Comparison of ENCODE assay signal across 10 mouse cellular contexts in the genomic region with DNA sequence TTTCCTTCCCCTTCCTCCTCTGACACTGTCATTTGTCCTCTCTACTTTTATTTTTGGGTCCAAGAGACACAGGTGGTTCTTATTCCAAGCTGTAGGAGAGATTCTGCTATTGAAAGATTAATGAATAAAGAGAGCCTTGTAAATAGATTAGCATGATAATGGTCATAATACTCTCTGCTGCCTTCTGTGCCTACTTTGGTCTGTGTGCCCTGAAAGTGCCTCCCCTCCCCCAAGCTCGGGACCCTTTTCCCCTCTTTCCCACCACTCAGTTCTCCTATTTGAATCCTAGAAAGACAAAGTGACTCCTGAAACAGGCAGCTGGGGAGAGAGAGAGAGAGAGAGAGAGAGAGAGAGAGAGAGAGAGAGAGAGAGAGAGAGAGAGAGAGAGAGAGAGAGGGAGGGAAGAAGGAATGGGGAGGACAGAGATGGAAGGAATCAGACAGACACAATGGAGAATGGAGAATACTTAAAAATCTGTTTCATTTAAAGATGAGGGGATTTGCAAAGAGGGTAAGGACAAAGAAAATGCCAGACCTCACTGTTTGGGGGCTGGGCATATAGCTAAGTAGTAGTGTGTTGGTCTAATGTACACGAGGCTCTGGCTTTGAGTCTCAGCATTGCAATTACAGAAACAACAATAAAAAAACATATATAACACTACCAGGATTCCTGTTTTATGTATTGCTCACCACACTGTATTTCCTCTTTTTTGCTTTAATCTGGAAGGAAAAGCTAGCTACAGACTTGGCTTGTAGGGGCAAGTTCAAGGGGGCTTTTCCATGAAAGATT.
DNase-seq lines count a peak whose midpoint lies in the region; ATAC-seq and TF ChIP-seq lines count a peak whose summit lies in the region.
"Had no signal": no experiment of that assay in that cellular context is flagged by ENCODE, and none has a peak within 500 bp of the region (broad histone marks: within the 10 kb centered on the region; RNA-seq: fewer than 3 reads in every experiment).

No protein-coding gene starts in this region.

- no peaks in the 10 kb centered on the region for H3K9me3 ChIP-seq in heart, embryonic 11.5 days (replicated peaks; ENCODE audit: control insufficient read depth, low read length)
- no peaks in the 10 kb centered on the region for H3K9me3 ChIP-seq in stomach, embryonic 14.5 days (ENCODE audit: control insufficient read depth, low read depth, low read length)
- no peaks in the 10 kb centered on the region for H3K9me3 ChIP-seq in stomach, postnatal 0 days (ENCODE audit: control insufficient read depth, low read length)
- 0 out of 2 replicates have a peak, but pooled peaks cover 2% of the 10 kb centered on the region for H3K9me3 ChIP-seq in liver, postnatal 0 days (ENCODE audit: low read length)
- H3K9me3 ChIP-seq: limb, embryonic 12.5 days had no signal

- H3K4me3 ChIP-seq in heart, embryonic 11.5 days (ENCODE audit: low read depth, low read length): no peak overlapping the region
- H3K4me3 ChIP-seq in stomach, embryonic 14.5 days (ENCODE audit: low read depth, low read length): no peak overlapping the region
- H3K4me3 ChIP-seq in stomach, postnatal 0 days (ENCODE audit: low read depth, low read length): no peak overlapping the region
- no peak overlapping the region for H3K4me3 ChIP-seq in liver, postnatal 0 days (ENCODE audit: low read depth, low read length)
- H3K4me3 ChIP-seq: limb, embryonic 12.5 days had no signal

- H3K36me3 ChIP-seq in heart, embryonic 11.5 days (ENCODE audit: control insufficient read depth, insufficient read depth, low read length): no peaks in the 10 kb centered on the region
- H3K36me3 ChIP-seq in stomach, embryonic 14.5 days (ENCODE audit: control insufficient read depth, insufficient read depth, low read length): no peaks in the 10 kb centered on the region
- no peaks in the 10 kb centered on the region for H3K36me3 ChIP-seq in stomach, postnatal 0 days (ENCODE audit: control insufficient read depth, insufficient read depth, low read length)
- no peaks in the 10 kb centered on the region; the same call in 1 of the 2 replicates for H3K36me3 ChIP-seq in liver, postnatal 0 days (replicated peaks; ENCODE audit: insufficient read depth, low read length)
- H3K36me3 ChIP-seq: limb, embryonic 12.5 days had no signal

- no peaks in the 10 kb centered on the region for H3K27me3 ChIP-seq in heart, embryonic 11.5 days (ENCODE audit: control insufficient read depth, insufficient read depth, low read length)
- no peaks in the 10 kb centered on the region for H3K27me3 ChIP-seq in stomach, embryonic 14.5 days (ENCODE audit: control insufficient read depth, insufficient read depth, low read length)
- H3K27me3 ChIP-seq in stomach, postnatal 0 days (ENCODE audit: control insufficient read depth, insufficient read depth, low read length): no peaks in the 10 kb centered on the region
- no peaks in the 10 kb centered on the region for H3K27me3 ChIP-seq in liver, postnatal 0 days (ENCODE audit: insufficient read depth, low read length)
- H3K27me3 ChIP-seq: Patski had no signal

- TF ChIP-seq CTCF in stomach, postnatal 0 days (IDR thresholded peaks at IDR 0.05; ENCODE audit: low read depth): no peak
- TF ChIP-seq CTCF in liver, postnatal 0 days (IDR thresholded peaks at IDR 0.05; ENCODE audit: low read depth): no peak

- 0 out of 2 replicates have a peak overlapping the region, but pooled peaks have one; percentile 34 for H3K9ac ChIP-seq in heart, embryonic 11.5 days (ENCODE audit: low read depth, low read length)
- H3K9ac ChIP-seq in stomach, embryonic 14.5 days (replicated peaks; ENCODE audit: low read depth, low read length): no peak overlapping the region
- H3K9ac ChIP-seq in stomach, postnatal 0 days (ENCODE audit: low read length): no peak overlapping the region
- H3K9ac ChIP-seq in liver, postnatal 0 days (replicated peaks): peak overlapping the region; percentile 46; the same call in 1 of the 2 replicates
- H3K9ac ChIP-seq: limb, embryonic 12.5 days had no signal

- peak overlapping the region; percentile 94 for H3K27ac ChIP-seq in heart, embryonic 11.5 days (ENCODE audit: low read depth, low read length)
- H3K27ac ChIP-seq in stomach, embryonic 14.5 days (ENCODE audit: low read length): peak overlapping the region; percentile 61; the same call in 1 of the 2 replicates
- H3K27ac ChIP-seq in stomach, postnatal 0 days (replicated peaks): no peak overlapping the region; the same call in 1 of the 2 replicates
- H3K27ac ChIP-seq in liver, postnatal 0 days (ENCODE audit: low read depth): peak overlapping the region; percentile 82
- H3K27ac ChIP-seq: limb, embryonic 12.5 days had no signal

- no peak for DNase-seq in heart, postnatal 10 days
- DNase-seq in stomach, postnatal 0 days (ENCODE audit: low spot score): no peak
- DNase-seq in liver, postnatal 0 days: no peak
- DNase-seq in layer of hippocampus, postnatal 36 days: no peak
- no peak for DNase-seq in adrenal gland, postnatal 36 days
- no peak for DNase-seq in kidney, postnatal 25 days

- 23% methylated on average over 2 of the region's 2 CpGs for WGBS in heart, embryonic 11.5 days (ENCODE audit: insufficient replicate concordance)
- 55% methylated on average over 2 of the region's 2 CpGs for WGBS in stomach, embryonic 14.5 days
- WGBS in stomach, postnatal 0 days: 53% methylated on average over 2 of the region's 2 CpGs
- WGBS in liver, postnatal 0 days (ENCODE audit: insufficient replicate concordance): 43% methylated on average over 2 of the region's 2 CpGs

- peak overlapping the region; percentile 58 for H3K4me2 ChIP-seq in heart, embryonic 11.5 days
- H3K4me2 ChIP-seq in stomach, embryonic 14.5 days (replicated peaks; ENCODE audit: low read depth, low read length): no peak overlapping the region
- H3K4me2 ChIP-seq in stomach, postnatal 0 days (replicated peaks; ENCODE audit: low read depth): no peak overlapping the region
- peak overlapping the region; percentile 65; the same call in 1 of the 2 replicates for H3K4me2 ChIP-seq in liver, postnatal 0 days (ENCODE audit: low read depth, low read length)
- H3K4me2 ChIP-seq: limb, embryonic 12.5 days had no signal

- intact Hi-C loops in heart, postnatal 10 days (cut with DNase I): loop anchor here (5.0 kb wide), 3 partner anchors 40 to 145 kb away; partner anchors contain the start of gene Pbx1

- no peak for TF ChIP-seq EP300 in stomach, postnatal 0 days (optimal IDR thresholded peaks at IDR 0.05)
- TF ChIP-seq EP300 in liver, postnatal 0 days (IDR thresholded peaks at IDR 0.05; ENCODE audit: low read depth): no peak

- H3K4me1 ChIP-seq in heart, embryonic 11.5 days (ENCODE audit: control insufficient read depth, insufficient read depth, low read length): peaks cover 84% of the 10 kb centered on the region
- peaks cover 42% of the 10 kb centered on the region for H3K4me1 ChIP-seq in stomach, embryonic 14.5 days (ENCODE audit: control insufficient read depth, insufficient read depth, low read length)
- peaks cover 3% of the 10 kb centered on the region; the same call in 1 of the 2 replicates for H3K4me1 ChIP-seq in stomach, postnatal 0 days (replicated peaks; ENCODE audit: control insufficient read depth, insufficient read depth)
- H3K4me1 ChIP-seq in liver, postnatal 0 days (ENCODE audit: insufficient read depth): peaks cover 46% of the 10 kb centered on the region

- no peak for ATAC-seq in heart, embryonic 11.5 days (replicated peaks; ENCODE audit: insufficient number of reproducible peaks, low FRiP score, low TSS enrichment)
- ATAC-seq in stomach, embryonic 14.5 days (ENCODE audit: insufficient number of reproducible peaks, insufficient read depth, low FRiP score, low read depth): no peak
- ATAC-seq in stomach, postnatal 0 days (ENCODE audit: low FRiP score, low TSS enrichment): no peak
- no peak for ATAC-seq in liver, postnatal 0 days
- ATAC-seq: Patski had no signal

Comparison
In these comparisons a context has a peak if more than half of its experiments do, and no peak if none do; other contexts are left out.
1. H3K4me2 ChIP-seq: peak in heart, embryonic 11.5 days (single experiment) and liver, postnatal 0 days (single experiment); none in stomach, embryonic 14.5 days (single experiment) and stomach, postnatal 0 days (single experiment).
2. H3K9ac ChIP-seq: peak in heart, embryonic 11.5 days (single experiment) and liver, postnatal 0 days (single experiment); none in stomach, embryonic 14.5 days (single experiment) and stomach, postnatal 0 days (single experiment).